Mouse (Mus musculus) thymus, adult 2 months (tissue): ENCODE measurements around the gene Yipf1. TPM values are rescaled to one million over a fixed set of nuclear protein-coding genes. Genes with fewer than 3 reads are reported as not detected.

Experiments
- DNase-seq: peaks from one replicate; pipeline ENCODE4 v3.0.0; 2021
- H3K27ac ChIP-seq: fragments of 200-500 bp; 2 replicates; pipeline ENCODE4 v1.5.1; 2012; ENCODE audit warnings: low read length, control low read depth; ENCODE audit not compliant: control insufficient read depth, insufficient read depth
- H3K27me3 ChIP-seq: fragments of 200-500 bp; 2 replicates; pipeline ENCODE4 v1.6.1; 2012; ENCODE audit warnings: mild to moderate bottlenecking, low read length, moderate library complexity, mixed read lengths; ENCODE audit not compliant: control insufficient read depth, insufficient read depth
- H3K36me3 ChIP-seq: fragments of 200-500 bp; 2 replicates; pipeline ENCODE4 v1.6.1; 2012; ENCODE audit warnings: mild to moderate bottlenecking, low read length, moderate library complexity; ENCODE audit not compliant: control insufficient read depth, insufficient read depth
- H3K4me1 ChIP-seq: fragments of 200-500 bp; replicated peaks from 2 replicates; pipeline ENCODE4 v1.6.1; 2012; ENCODE audit warnings: low read length; ENCODE audit not compliant: control insufficient read depth, insufficient read depth
- H3K4me3 ChIP-seq: fragments of 200-500 bp; 2 replicates; pipeline ENCODE4 v1.5.1; 2012; ENCODE audit warnings: mild to moderate bottlenecking, low read length, control low read depth, moderate library complexity; ENCODE audit not compliant: control insufficient read depth, insufficient read depth
- CTCF ChIP-seq: fragments of 200-500 bp; IDR thresholded peaks from 2 replicates; pipeline ENCODE4 v1.5.1; 2012; ENCODE audit warnings: mild to moderate bottlenecking, control low read depth, low read length, moderate library complexity, borderline replicate concordance; ENCODE audit not compliant: control insufficient read depth, poor library complexity, insufficient read depth; ENCODE audit errors: extremely low read depth
- POLR2A ChIP-seq: fragments of 200-500 bp; IDR thresholded peaks from 2 replicates; pipeline ENCODE4 v1.6.1; 2012; ENCODE audit warnings: mild to moderate bottlenecking, low read length, control low read depth, moderate library complexity; ENCODE audit not compliant: control insufficient read depth, poor library complexity, insufficient read depth; ENCODE audit errors: extremely low read depth
- WGBS: fragments of 180-500 bp; shearing (Covaris S2); methylation state at CpG from one replicate; pipeline ENCODE4 v1.1.7; 2018; 5-methylcytosine and 5-hydroxymethylcytosine counted together
- polyA plus RNA-seq: library from polyadenylated mRNA; depleted of rRNA; stranded (reverse); fragments of >200 nt; gene quantifications from 2 replicates; pipeline ENCODE4 v1.2.3, GENCODE M21; 2012; rRNA removed

Yipf1 gene
- polyA plus RNA-seq, 1 experiment, result 57.1 TPM

DNA sequence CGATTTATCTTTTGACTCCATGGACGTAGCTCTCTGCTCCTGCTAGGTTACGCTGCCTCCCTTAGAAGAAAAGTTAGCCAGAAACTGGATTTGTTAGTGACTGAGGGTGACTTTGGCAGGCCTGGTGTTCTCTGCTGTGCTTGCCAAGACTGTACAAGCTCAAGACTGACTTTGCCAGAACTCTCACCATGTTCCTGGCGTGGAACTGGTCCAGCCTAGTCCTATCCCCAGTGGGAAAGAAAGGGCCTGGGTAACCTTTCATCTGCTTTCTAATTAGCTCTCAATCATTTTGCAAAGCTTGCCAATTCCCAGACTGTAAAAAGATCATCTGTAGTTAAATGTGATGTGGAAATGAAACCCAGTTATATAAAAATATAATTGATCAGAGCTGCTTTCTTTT, 72.9 kb downstream of the Yipf1 start:
- TF ChIP-seq POLR2A, result no peak
- no peak for TF ChIP-seq CTCF
- peaks cover 59% of the 10 kb centered on the region for H3K36me3 ChIP-seq
- H3K4me1 ChIP-seq, result no peaks in the 10 kb centered on the region
- H3K4me3 ChIP-seq, result no peak overlapping the region
- H3K27me3 ChIP-seq, result no peaks in the 10 kb centered on the region
- no peak for DNase-seq
- 95% methylated on average over 4 of the region's 4 CpGs for WGBS
- no peak overlapping the region for H3K27ac ChIP-seq

DNA sequence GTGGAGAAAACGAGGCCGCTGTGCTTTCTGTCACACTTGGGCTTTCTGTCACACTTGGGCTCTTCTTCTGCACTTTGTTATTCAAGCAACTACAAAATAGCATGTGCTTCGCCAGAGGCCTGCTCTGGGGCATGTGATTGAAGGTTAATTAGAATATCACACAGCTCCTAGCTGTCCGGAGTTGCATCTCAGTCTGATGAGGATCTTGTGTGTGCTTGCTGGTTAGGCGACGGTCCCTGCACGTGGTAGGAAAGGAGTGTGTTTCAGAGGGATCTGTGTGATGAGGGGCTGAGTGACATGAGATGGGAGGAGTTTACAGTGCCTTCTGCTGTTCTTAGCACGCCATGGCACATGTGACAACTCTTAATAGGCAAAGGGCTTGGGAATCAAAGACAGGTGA, 73.3 kb downstream of the Yipf1 start:
- H3K27ac ChIP-seq, result no peak overlapping the region
- no peak for DNase-seq
- no peaks in the 10 kb centered on the region for H3K27me3 ChIP-seq
- 97% methylated on average over 8 of the region's 8 CpGs for WGBS
- TF ChIP-seq POLR2A (no peak), CTCF (no peak)
- no peaks in the 10 kb centered on the region for H3K4me1 ChIP-seq
- peaks cover 59% of the 10 kb centered on the region for H3K36me3 ChIP-seq
- H3K4me3 ChIP-seq, result no peak overlapping the region

- Histone ChIP-seq H3K27me3 (no peaks in the 10 kb centered on the region), H3K27ac (no peak overlapping the region), H3K4me1 (no peaks in the 10 kb centered on the region), H3K4me3 (no peak overlapping the region), H3K36me3 (peaks cover 58% of the 10 kb centered on the region)
- no peak for DNase-seq
- TF ChIP-seq CTCF (no peak), POLR2A (no peak)
- 93% methylated on average over 2 of the region's 2 CpGs for WGBS
Observed at GRCm38 (mm10) chr4:107388291-107388690, 74.1 kb downstream of the Yipf1 start.

- Histone ChIP-seq H3K27me3 (no peaks in the 10 kb centered on the region), H3K36me3 (peaks cover 57% of the 10 kb centered on the region), H3K27ac (no peak overlapping the region), H3K4me3 (no peak overlapping the region), H3K4me1 (no peaks in the 10 kb centered on the region)
- TF ChIP-seq POLR2A (no peak), CTCF (no peak)
- DNase-seq, result no peak
- WGBS, result over 99% methylated on average over 3 of the region's 3 CpGs
Observed at GRCm38 (mm10) chr4:107389345-107389744, 75.2 kb downstream of the Yipf1 start.

GRCm38 (mm10) chr4:107393771-107394170, 79.6 kb downstream of the Yipf1 start:
- no peaks in the 10 kb centered on the region for H3K27me3 ChIP-seq
- peaks cover 38% of the 10 kb centered on the region for H3K36me3 ChIP-seq
- TF ChIP-seq CTCF, result no peak
- TF ChIP-seq POLR2A, result no peak
- H3K4me3 ChIP-seq, result no peak overlapping the region
- no peak for DNase-seq
- no peaks in the 10 kb centered on the region for H3K4me1 ChIP-seq
- WGBS, result 90% methylated on average over 2 of the region's 2 CpGs
- no peak overlapping the region for H3K27ac ChIP-seq

Other genes with a start within 250 kb of the Yipf1 start
- gene Mrpl37, start 247.5 kb upstream of the Yipf1 start, polyA plus RNA-seq, result 82.5 and 94.7 TPM in 2 replicates
- gene Cyb5rl, start 247.4 kb upstream of the Yipf1 start, polyA plus RNA-seq, result 7.4 and 9.4 TPM in 2 replicates
- 0.33 and 0.46 TPM in 2 replicates for gene Cdcp2, start 217.5 kb upstream of the Yipf1 start, polyA plus RNA-seq
- 167 and 194 TPM in 2 replicates for gene Tmem59, start 136.0 kb upstream of the Yipf1 start, polyA plus RNA-seq
- gene Tceanc2, start 135.2 kb upstream of the Yipf1 start, polyA plus RNA-seq, result 13.8 and 14.7 TPM in 2 replicates
- gene Ldlrad1, start 105.2 kb upstream of the Yipf1 start, polyA plus RNA-seq, result 0.92 and 1.0 TPM in 2 replicates
- 51.3 and 61.7 TPM in 2 replicates for gene Lrrc42, start 60.8 kb upstream of the Yipf1 start, polyA plus RNA-seq
- 8.5 and 8.9 TPM in 2 replicates for gene Hspb11, start 60.8 kb upstream of the Yipf1 start, polyA plus RNA-seq
- 9.3 and 9.7 TPM in 2 replicates for gene Dio1, start 7.2 kb upstream of the Yipf1 start, polyA plus RNA-seq
- 34.2 and 56.8 TPM in 2 replicates for gene Ndc1, start 53.4 kb downstream of the Yipf1 start, polyA plus RNA-seq
- 0.40 and 0.71 TPM in 2 replicates for gene Glis1, start 120.2 kb downstream of the Yipf1 start, polyA plus RNA-seq